Mouse (Mus musculus): ENCODE measurements around the gene Eif3k. TPM values are rescaled to one million over a fixed set of nuclear protein-coding genes. Genes with fewer than 3 reads are reported as not detected.

The Eif3k gene
- polyA plus RNA-seq, 1 experiment from 2014 or later, result 367 TPM

Other genes starting within 250 kb of the Eif3k start
- 120 TPM in 2 replicates for gene Mrps12, start 240.0 kb downstream of the Eif3k start, polyA plus RNA-seq (2015; fragmentation: Nextera tagmentation; extraction: Ambion mirVana)
- 24.1 and 25.8 TPM in 2 replicates for gene Sars2, start 239.9 kb downstream of the Eif3k start, polyA plus RNA-seq (2015; fragmentation: Nextera tagmentation; extraction: Ambion mirVana)
- not detected in 2 replicates for gene Ccer2, start 225.7 kb downstream of the Eif3k start, polyA plus RNA-seq (2015; fragmentation: Nextera tagmentation; extraction: Ambion mirVana)
- gene Sirt2, start 215.1 kb downstream of the Eif3k start, polyA plus RNA-seq (2015; fragmentation: Nextera tagmentation; extraction: Ambion mirVana), result 69.0 and 69.5 TPM in 2 replicates
- gene Nfkbib, start 214.4 kb downstream of the Eif3k start, polyA plus RNA-seq (2015; fragmentation: Nextera tagmentation; extraction: Ambion mirVana), result 35.3 and 37.3 TPM in 2 replicates
- 9.2 and 9.5 TPM in 2 replicates for gene Rinl, start 192.9 kb downstream of the Eif3k start, polyA plus RNA-seq (2015; fragmentation: Nextera tagmentation; extraction: Ambion mirVana)
- 200 and 226 TPM in 2 replicates for gene Hnrnpl, start 173.3 kb downstream of the Eif3k start, polyA plus RNA-seq (2015; fragmentation: Nextera tagmentation; extraction: Ambion mirVana)
- gene Ech1, start 156.6 kb downstream of the Eif3k start, polyA plus RNA-seq (2015; fragmentation: Nextera tagmentation; extraction: Ambion mirVana), result 184 and 189 TPM in 2 replicates
- gene Lgals4, start 148.0 kb downstream of the Eif3k start, polyA plus RNA-seq (2015; fragmentation: Nextera tagmentation; extraction: Ambion mirVana), result 12.5 and 14.2 TPM in 2 replicates
- 1.0 and 2.8 TPM in 2 replicates for gene Lgals7, start 118.0 kb downstream of the Eif3k start, polyA plus RNA-seq (2015; fragmentation: Nextera tagmentation; extraction: Ambion mirVana)
- 0.43 and 0.49 TPM in 2 replicates for gene Capn12, start 100.4 kb downstream of the Eif3k start, polyA plus RNA-seq (2015; fragmentation: Nextera tagmentation; extraction: Ambion mirVana)
- 313 and 319 TPM in 2 replicates for gene Actn4, start 19.5 kb downstream of the Eif3k start, polyA plus RNA-seq (2015; fragmentation: Nextera tagmentation; extraction: Ambion mirVana)
- gene Map4k1, start 186 bp upstream of the Eif3k start, polyA plus RNA-seq (2015; fragmentation: Nextera tagmentation; extraction: Ambion mirVana), result 8.9 and 10.7 TPM in 2 replicates
- 0.44 and 0.58 TPM in 2 replicates for gene Ryr1, start 143.3 kb upstream of the Eif3k start, polyA plus RNA-seq (2015; fragmentation: Nextera tagmentation; extraction: Ambion mirVana)
- gene Rasgrp4, start 153.0 kb upstream of the Eif3k start, polyA plus RNA-seq (2015; fragmentation: Nextera tagmentation; extraction: Ambion mirVana), result 1.4 and 2.3 TPM in 2 replicates
- 17.6 and 21.0 TPM in 2 replicates for gene Fam98c, start 174.4 kb upstream of the Eif3k start, polyA plus RNA-seq (2015; fragmentation: Nextera tagmentation; extraction: Ambion mirVana)
- gene Ggn, start 188.3 kb upstream of the Eif3k start, polyA plus RNA-seq (2015; fragmentation: Nextera tagmentation; extraction: Ambion mirVana), result 0.67 and 1.5 TPM in 2 replicates
- 1.2 and 2.0 TPM in 2 replicates for gene Spred3, start 188.5 kb upstream of the Eif3k start, polyA plus RNA-seq (2015; fragmentation: Nextera tagmentation; extraction: Ambion mirVana)
- gene Psmd8, start 198.8 kb upstream of the Eif3k start, polyA plus RNA-seq (2015; fragmentation: Nextera tagmentation; extraction: Ambion mirVana), result 256 and 273 TPM in 2 replicates
- 1.1 and 1.7 TPM in 2 replicates for gene Catsperg1, start 232.2 kb upstream of the Eif3k start, polyA plus RNA-seq (2015; fragmentation: Nextera tagmentation; extraction: Ambion mirVana)